Mouse (Mus musculus) cerebellum, postnatal 36 days (tissue): ENCODE data around the gene Gpsm1.
A peak's percentile ranks its signal among the peaks of the same experiment; 100 is the strongest.
"Not testable (repeated sequence)": the region's sequence is repeated elsewhere in the genome, so short reads cannot be mapped to it uniquely, and the experiment has no call there.

Experiments
- DNase-seq, 2 experiments: peaks; one replicate each; pipeline ENCODE4 v3.0.0; 2021 to 2022; ENCODE audit warnings: mixed read lengths in 2 of 2

Gpsm1 gene

GRCm38 (mm10) chr2:26380871-26381270 is 65.6 kb downstream of the Gpsm1 start:
- DNase-seq, result not testable (repeated sequence)

- DNase-seq, result no peak
Measured at GRCm38 (mm10) chr2:26387713-26388112, 72.4 kb downstream of the Gpsm1 start.

DNA sequence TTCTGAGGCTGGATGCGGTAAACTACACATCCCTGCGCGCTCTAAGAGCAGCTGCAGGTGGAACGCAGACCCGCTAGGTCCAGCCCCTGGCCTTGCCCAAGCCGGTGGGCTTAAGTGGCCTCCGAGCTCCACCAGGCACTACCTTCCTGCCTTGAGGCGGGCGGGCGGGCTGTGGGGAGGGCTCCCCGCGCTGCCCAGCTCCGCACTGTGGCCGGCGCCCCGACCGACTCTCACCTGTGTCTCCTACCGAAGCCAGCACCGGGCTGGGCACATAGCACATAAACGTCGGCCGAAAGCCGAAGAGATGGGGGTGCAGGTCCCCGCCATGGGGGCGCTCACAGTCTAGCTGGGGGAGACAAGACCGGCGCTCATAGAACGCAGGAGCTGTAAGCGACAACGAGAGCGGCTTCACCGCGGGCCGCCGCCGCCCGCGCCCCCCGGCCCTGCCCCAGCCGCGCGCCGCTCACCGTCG is 73.4 kb downstream of the Gpsm1 start:
- DNase-seq, result peak; percentile 31 to 37

DNA sequence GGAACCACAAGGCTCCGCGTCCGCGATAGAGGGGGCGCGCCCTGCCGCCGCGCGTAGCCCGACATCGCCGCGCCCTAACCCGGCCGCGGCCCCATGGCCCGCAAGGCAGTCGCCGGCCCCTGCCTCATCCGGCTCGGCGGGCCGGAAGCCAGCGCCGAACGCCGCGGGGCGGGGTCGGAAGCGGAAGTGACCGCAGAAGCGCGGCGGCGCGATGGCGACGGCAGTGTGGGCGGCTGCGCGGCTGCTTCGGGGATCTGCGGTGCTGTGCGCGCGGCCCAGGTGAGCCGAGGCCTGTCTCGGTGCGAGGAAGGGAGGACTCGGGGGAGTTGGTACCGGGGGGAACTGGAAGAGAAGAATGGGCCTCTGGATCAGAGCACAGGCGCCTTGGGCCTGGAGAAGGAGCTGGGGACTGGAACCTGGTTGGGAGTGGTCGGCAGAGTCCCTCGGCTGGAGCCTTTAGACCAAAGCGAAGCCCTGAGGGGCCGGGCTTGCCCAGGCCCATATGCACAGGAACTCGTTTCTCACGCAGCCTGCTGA is 73.9 kb downstream of the Gpsm1 start, which contains the start of the genes Entr1 and Pmpca:
Entr1 (minus strand) TSS at position 163 of the 537 bp plus-strand sequence.
Pmpca (plus strand) TSS at position 186 of the 537 bp plus-strand sequence.
- DNase-seq, result peak; percentile 80 to 87

DNA sequence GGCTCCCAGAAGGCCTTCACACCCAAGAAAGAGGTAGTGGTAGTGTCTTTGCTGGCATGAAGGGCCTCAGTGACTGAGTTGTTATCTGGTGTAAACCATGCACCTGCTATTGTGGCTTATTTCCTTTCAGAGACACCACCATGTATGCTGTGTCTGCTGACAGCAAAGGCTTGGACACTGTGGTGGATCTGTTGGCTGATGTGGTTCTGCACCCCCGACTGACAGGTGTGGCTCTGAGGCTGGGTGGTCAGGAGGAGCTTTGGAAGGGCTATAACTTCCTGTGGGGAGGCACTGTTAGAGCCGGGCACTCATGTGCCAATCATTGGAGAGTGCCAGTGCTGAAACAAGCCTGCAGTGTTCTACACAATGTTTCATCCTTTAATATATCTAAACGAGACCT is 75.6 kb downstream of the Gpsm1 start:
- no peak for DNase-seq

DNA sequence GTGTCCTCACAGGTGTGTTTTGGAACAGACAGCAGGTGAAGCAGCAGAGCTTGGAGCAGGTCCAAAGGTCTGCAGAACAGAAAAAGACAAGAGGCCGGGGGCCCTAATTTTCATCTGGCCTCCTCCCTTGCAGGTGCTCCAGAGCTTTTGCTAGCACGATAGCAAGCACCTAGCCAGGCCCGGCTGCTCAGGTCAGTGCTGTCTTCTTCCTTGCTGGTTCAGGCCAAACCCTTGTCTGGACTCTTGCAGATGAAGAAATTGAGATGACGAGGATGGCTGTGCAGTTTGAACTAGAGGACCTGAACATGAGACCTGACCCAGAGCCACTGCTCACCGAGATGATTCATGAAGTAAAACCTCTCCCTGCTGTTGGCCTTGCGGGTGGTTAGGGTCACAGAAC is 76.3 kb downstream of the Gpsm1 start:
- no peak for DNase-seq
